Mouse (Mus musculus) layer of hippocampus, adult 11-12 months (tissue): Measurements from ENCODE around the gene Cyb5r2.

Experiments used
- DNase-seq: peaks from one replicate; pipeline ENCODE4 v3.0.0; 2022; ENCODE audit warnings: low spot score

The Cyb5r2 gene

GRCm38 (mm10) chr7:107722536-107722935, 35.3 kb downstream of the Cyb5r2 start:
- peak; percentile 21 for DNase-seq

GRCm38 (mm10) chr7:107720771-107721170, 37.1 kb downstream of the Cyb5r2 start:
- DNase-seq, result no peak

GRCm38 (mm10) chr7:107714067-107714466, 43.8 kb downstream of the Cyb5r2 start:
- DNase-seq, result no peak

- no peak for DNase-seq
Measured at GRCm38 (mm10) chr7:107712743-107713142, 45.1 kb downstream of the Cyb5r2 start.

GRCm38 (mm10) chr7:107708491-107709112, 49.2 kb downstream of the Cyb5r2 start:
- peak; percentile 57 for DNase-seq

- DNase-seq, result peak; percentile 33
Measured at GRCm38 (mm10) chr7:107707650-107708049, 50.2 kb downstream of the Cyb5r2 start.

- peak; percentile 16 for DNase-seq
Measured at GRCm38 (mm10) chr7:107705941-107706340, 51.9 kb downstream of the Cyb5r2 start.

- DNase-seq, result no peak
Measured at GRCm38 (mm10) chr7:107702461-107703380, 55.1 kb downstream of the Cyb5r2 start.

- no peak for DNase-seq
Measured at GRCm38 (mm10) chr7:107700646-107701045, 57.2 kb downstream of the Cyb5r2 start.

- DNase-seq, result no peak
Measured at GRCm38 (mm10) chr7:107699926-107700325, 57.9 kb downstream of the Cyb5r2 start.
